Mouse (Mus musculus): ENCODE measurements around the gene Dscam.

The Dscam gene

DNA sequence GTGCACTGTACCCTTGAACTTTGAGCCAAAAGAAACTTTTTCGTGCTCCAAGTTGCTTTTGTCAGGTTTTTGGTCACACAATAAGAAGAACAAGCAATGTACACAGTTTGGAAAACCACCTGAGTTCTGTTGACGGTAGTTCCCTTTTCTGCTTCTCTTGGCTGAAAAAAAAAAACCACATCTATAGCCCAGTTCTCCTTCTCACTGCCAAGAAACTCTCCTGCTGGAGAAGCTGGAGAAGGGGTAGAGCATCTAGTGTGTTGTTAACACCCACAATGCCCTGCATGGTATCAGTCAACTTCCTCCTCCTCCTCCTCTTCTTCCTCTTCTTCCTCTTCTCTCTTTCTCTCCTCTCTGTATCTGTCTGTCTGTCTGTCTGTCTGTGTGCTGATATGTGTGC, 65.3 kb downstream of the Dscam start:
- DNase-seq (ENCODE audit: low spot score in 2 of 2) = no peak

DNA sequence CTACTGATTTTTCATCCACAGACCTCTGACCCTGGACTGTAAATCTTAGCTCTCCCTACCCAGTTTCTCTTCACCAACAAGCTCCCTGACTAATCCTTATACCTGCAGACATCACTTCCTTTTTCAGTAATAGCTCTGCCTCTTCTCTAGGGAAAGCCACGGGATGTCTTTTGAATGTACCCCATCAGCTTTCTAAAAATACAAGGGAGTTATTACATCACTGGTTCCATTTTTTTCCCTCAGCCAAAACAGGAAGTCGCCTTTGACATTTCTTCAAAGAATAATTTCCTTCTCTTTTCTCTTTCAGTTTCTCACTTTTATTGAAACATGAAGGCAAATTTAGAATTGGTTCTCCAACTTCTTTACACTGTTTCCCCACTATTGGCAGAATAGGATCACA, 67.5 kb downstream of the Dscam start:
- no peak for DNase-seq (ENCODE audit: low spot score in 2 of 2)

DNA sequence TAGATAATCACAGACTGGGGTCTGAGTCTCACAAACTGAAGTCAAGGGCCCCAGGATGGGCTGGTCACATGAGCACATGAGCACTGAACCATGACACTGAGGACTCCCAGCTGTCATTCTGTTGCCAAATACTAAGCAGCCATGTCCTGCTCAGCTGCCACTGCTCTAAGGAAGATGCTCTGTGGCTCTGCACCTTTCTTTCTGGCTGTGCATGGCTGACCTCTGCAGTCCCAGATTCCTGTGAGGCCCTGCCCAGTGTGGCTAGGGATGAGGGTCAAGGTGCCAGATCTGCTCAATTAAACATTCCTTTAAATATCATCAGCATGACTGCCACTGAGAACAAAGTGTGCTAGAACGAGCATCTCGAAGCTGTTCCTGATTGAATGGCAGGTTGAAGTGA, 70.5 kb downstream of the Dscam start:
- no peak for DNase-seq (ENCODE audit: low spot score in 2 of 2)

DNA sequence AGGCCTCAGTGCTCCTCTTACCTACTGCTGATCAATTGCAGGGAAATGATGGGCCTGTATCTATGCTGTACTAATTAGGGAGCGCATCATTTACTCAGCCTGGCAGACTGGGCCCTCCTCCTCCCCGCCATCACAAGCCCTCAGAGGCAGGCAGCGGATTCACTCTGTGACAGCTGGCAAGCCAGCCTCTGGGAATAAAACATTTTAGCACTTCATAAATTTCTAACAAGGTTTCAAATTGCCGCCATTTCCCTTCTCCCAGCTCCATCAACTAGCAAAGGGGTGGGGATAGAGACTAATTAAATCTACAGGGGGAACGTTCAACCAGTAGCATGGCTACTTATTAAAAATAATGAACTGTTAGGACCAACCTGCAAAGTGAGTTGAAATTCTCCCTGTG, 72.0 kb downstream of the Dscam start:
- DNase-seq (ENCODE audit: low spot score in 2 of 2) = no peak

DNA sequence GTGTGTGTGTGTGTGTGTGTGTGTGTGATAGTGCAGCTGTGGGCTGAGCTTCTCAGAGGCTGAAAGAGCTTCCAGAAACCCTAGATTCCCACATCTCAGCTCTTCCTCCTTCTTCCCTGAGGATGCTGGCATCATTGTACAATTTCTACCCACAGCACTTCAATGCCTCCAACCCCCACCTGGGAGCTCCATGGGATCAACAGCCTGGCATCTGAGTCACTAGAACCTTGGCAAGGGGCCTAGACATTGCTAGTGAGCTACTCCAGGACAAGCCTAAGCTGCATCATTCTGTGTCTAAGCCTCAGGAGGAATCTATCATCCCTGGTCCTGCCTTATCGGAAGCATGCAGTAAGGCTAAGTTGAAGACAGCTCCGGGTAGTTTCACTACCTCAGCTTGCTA, 73.8 kb downstream of the Dscam start:
- DNase-seq (ENCODE audit: low spot score in 2 of 2) = no peak

DNA sequence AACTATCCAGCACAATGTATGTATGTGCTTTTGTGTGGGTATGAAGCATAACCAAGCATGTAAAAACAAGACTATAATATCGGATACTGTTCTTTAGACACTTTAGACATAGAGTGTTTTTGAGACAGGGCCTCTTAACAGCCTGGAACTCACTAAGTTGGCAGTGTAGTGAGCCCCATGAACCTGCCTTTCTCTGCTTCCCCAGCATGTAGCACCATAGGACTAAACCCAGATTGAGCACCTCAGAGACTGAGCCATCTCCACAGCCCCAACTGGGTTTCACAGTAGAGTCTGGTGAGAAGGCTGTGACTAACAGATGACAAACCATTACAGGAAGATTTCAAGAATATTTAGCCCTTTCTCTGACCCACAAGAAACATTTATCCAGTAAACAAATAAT, 75.1 kb downstream of the Dscam start:
- DNase-seq (ENCODE audit: low spot score in 2 of 2) = no peak

DNA sequence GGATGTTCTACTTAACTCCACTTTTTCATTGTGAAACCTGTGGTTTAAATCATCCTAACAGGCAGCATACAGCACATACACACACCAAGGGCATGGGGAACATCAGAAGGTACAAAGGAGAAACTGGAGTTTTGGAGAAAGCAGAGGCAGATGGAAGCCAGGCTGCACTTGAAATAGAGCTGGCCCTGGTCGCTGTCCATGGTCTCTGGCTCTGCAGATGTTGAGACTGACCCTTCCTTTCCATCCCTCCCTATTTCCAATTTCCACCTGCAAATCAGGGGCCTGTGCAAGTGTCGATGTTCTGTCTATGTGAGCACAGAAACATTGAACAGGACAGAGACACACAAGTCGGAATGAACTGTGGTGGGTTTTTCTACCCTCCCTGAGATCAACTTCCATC, 81.2 kb downstream of the Dscam start:
- no peak for DNase-seq (ENCODE audit: low spot score in 2 of 2)

DNA sequence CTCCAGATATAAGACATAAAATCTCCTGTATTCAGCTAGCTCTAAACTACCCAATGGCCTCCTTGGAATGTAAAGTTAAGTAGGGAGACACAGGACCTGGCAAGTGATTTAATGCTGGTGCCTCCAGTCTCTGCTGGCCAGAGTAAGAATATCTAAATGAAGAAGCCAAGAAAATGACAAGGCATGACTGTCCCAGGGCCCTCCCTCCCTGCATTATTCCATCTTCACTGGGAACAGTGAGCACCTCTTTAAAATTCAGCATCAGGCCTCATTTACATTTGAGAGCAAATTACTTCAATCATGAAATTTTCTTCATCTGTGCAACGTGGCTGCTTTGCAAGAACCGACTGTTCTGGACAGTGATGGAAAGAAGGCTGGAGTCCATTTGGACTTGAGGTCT, 86.9 kb downstream of the Dscam start:
- DNase-seq (ENCODE audit: low spot score in 2 of 2) = no peak

DNA sequence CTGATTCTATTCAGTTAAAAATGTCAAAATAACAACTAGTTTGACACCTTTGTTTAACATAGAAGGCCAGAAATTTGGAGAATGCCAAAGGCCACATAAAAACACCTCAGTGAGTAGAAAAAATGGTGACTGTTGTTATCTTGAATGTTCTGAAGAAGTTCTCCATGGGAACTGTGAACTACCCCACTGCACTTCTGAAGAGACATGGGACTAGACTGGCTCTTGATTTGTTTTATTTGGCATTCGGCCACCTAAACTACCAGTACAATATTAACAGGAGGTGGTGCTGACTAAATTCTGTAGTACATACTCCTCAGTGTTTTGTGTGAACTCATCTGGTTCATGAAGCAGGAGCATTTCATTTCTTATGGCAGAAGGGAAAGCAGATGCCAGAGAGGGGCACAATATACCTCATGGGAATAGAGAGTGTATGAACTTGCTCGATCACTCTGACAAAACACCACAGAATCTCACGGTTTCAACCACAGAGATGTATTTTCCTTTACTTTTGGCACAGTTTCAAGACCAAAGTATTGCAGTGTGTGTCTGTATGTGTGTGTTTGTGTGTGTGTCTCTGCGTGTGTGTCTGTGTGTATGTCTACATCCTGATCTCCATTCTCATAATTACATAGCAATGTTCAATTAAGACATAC, 94.5 kb downstream of the Dscam start:
- no peak for DNase-seq (ENCODE audit: low spot score in 2 of 2)

DNA sequence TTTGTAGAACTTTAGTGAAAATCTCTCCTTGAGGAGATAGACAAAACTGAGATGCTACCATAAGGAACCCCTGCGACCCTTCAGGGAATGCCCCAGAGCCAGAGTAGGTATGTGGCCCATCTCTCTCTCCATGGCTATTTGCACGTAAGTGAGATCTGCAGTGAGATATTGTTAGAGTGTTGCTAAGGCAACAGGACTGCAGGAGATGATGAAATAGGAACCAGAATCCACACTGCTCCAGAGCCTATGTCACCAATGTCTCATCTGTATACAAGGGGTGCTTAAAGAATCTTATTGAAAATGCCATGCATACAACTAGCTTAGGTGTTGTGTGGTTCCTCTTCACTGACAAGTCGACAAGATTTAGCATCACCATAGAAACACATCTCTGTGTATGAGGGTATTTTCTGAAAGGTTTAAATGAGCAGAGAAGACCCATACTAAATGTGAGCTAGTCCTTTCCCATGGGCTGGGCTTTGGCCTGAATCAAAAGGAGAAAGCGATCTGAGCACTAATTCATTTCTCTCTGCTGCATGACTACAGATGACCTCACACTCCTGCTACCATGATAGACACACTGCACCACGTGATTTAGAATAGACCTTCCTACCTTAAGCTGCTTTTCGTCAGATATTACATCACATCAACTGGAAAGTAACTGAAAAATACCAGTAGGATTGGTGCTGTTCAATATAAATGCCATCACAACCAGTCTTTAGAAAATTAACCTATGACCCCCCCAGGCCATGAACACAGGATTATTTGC, 95.2 kb downstream of the Dscam start:
- no peak for DNase-seq (ENCODE audit: low spot score in 2 of 2)

DNA sequence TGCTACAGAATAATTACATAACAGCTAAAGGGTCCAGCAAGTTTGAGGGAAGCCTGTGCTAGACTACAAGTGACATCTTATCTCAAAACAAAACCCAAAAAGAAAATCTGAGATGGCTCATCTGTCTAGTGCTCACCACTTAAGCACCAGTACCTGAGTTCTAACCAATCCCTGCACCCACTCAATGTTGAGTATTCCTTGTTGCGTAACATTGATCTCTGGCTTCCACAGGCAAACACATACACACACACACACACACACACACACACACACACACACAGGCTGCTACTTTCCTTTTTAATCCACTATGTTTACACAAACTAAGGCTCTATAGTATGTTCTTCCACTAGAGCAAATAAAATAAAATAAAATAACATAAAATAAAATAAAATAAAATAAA, 96.7 kb downstream of the Dscam start:
- DNase-seq (ENCODE audit: low spot score in 2 of 2) = no peak

DNA sequence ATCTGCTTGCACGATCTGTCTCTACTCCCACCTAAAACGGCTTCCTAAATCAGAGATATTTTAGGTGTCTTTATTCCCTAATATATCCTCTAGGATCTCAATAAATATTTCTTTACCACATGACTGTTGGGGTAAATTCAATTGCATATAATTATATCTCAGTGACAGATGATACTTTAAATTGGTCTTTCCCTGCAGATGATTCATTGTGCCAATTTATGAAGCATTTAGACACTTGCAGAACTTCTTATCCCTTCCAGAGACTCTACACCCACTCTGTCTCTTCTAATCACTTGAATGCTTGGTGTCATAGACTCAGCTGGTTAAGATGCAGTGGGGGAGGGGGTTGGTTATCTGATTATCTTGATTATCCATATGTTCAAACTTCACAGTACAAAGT, 97.9 kb downstream of the Dscam start:
- no peak for DNase-seq (ENCODE audit: low spot score in 2 of 2)

DNA sequence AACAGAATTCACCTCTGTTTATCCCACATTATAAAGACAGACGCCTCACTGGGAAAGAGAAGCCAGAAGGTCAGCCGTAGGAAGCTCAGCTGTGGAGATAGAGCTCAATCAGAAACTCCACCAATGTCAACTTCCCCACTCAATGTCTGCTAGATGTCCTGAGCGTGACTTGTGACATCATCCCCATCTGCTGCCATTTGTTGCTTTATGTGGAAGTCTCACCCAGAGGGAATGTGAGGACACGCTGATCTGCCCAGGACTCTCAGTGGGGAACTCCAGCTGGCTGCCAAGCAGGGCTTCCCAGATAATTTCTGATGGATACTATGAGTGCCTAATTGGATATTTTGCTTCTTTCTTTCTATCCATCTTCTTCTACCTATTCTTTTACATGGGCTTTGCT, 103.7 kb downstream of the Dscam start:
- no peak for DNase-seq (ENCODE audit: low spot score in 2 of 2)

DNA sequence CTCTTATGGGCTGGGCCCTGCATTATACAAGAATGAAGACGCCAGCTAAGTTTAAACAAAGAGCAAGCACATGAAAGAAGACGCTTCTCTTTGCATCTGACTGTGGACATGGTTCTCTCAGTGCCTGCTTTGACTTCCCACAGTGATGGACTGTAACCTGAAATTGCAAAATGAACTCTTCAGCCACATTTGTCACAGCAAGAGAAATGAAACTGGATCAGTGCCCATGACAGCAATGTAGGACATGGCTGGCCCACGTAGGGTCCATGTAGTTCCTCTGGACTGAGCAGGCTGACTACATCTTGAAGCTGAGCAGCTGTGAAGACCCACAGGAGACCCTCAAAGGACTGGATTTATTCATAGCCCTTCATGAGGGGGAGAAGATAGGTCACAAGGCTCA, 108.3 kb downstream of the Dscam start:
- DNase-seq (ENCODE audit: low spot score in 2 of 2) = no peak

DNA sequence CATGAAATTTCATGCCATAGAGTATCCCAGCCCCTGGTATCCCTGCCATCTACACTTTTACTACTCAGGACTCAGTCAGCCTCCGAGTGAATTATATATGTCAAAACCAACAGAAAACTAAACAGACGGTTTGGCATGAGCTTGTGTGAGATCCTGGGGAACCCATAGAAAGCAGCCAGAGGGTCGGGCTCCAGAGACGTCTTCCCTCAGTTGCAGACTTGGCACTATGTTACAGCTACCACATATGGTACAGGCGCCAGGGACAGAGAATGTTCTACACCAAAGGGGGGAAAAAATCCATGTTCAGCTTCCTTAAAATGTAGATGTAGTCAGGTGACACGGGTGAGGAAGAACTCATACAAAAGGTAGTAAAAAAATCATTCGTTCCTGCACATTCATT, 109.2 kb downstream of the Dscam start:
- DNase-seq (ENCODE audit: low spot score in 2 of 2) = no peak

DNA sequence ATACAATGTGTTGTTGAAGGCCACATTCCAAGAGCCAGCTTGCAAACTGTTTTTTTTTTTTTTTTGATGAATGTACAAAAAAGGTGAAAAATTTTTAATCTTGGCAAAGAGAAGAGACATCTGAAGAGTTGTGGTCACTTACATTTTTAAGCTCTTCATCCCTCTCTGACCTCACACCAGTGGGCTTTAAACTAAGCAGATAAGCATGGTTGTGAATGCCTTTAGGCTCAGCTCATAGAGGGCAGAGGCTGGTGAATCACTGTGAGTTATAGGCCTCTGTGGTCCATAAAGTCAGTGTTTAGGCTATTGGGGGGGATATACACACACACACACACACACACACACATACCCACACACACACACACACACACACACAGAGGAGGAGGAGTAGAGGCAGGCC, 109.8 kb downstream of the Dscam start:
- no peak for DNase-seq (ENCODE audit: low spot score in 2 of 2)

DNA sequence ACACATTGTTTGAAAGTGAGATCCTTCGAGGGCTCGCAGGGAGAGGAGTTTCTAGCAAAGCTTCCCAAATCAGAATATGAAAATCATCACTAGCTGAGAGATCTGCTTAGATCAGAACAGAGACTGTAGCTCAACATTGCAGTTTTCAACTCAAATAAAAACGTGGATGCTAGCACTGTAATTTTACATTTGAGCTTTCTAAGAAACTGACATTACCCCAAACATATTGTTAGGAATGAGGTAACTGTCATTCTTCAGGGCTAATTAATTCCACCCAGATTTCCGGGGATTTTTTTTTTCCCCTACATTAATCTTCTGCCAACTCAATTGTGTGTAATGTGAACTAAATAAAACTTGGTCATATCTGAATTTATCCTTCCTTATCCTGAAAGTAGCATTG, 110.3 kb downstream of the Dscam start:
- DNase-seq (ENCODE audit: low spot score in 2 of 2) = no peak

DNA sequence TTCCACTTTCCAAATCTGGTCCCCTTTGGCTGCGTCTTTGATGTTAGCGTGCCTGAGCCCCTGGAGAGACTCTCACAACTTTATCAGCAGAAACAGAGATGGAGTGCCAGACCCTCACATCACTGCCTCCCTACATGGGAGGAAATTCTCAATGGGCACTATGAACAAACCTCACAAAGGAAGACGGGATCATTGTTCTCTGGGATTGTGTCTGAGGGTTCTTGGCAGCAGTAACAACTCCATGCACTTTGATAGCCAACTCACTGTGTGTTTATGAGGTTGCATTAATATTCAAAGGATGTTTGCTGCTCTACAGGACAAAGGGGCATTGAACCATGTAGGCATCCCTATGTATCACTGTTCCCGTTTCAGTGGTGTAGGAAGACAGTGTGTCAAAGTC, 135.3 kb downstream of the Dscam start:
- no peak for DNase-seq (ENCODE audit: low spot score in 2 of 2)

DNA sequence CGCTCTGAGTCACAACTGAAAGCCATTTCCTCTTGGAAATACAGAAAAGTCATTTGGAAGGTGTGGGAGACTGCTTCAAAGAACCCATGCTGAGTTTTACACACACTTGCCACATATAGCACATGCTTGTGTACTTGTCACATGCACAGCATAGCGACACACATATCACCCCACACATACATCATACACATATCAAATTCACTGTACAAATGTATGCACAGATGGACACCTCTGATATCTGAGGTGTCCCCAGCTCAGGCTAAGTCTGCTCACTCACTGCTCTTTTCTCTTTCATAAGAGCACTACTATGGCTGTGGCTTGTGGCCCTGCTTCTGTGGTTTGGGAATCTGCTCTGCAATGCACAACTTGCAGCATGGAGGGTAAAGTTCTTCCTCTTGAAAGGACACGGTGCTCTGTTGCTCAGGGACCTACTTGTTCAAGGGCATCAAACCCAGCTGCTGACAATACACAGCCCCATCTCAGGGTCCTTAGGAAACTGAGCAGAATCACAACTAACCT, 137.0 kb downstream of the Dscam start:
- DNase-seq (ENCODE audit: low spot score in 2 of 2) = no peak

DNA sequence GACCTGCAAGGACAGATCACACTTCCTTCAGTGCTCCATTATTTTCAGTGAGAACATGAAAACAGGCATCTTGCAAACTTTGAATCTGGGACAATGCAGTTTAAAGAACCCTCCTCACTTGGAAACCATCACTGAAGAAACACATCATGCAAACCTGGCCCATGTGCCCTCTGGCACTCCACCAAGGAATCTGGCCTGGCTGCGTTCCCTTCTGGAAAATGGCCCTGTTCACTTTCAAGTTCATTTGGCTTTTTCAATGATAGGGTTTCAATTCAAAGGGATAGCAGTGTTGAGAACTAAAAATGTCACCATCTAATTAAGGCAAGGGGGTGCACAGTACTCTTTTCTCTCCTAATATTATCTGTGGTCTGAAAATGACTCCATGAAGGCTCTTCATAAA, 142.9 kb downstream of the Dscam start:
- DNase-seq (ENCODE audit: low spot score in 2 of 2) = no peak

DNA sequence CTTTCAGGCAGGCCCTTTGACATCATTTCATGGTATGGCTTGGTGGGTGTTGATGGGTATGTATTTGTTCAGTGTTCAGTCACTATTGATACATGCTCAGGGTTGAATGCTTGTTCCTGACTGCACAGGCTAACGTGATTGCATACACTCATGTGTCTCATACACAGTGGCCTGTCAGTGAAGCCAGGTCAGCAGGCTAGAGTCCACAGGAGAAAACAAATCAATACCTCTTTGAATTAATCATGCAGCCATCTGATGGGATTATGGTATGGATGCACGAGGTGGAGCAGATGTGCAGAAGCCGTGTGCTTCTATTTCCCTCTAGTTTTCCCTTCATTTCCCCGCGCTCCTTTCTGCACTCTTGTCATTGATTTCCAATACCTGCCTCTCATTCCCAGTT, 143.7 kb downstream of the Dscam start:
- no peak for DNase-seq (ENCODE audit: low spot score in 2 of 2)

DNA sequence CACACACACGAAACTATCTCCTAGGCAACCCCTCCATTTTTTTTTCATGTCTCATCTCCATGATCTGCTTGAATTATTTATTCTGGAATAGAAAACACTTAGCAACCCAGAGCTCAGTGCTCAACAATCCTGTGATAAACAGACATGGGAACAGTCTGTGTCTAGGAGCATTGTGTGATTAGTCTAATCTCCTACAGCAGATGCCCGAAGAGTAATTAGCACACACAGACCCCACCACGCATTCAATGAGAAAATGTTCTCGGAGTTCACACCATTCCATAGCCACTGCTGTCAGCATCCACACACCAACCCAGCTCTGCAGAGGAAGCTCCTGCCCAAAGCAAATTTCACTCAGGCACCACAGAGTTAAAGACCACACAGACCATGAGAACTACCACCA, 146.1 kb downstream of the Dscam start:
- no peak for DNase-seq (ENCODE audit: low spot score in 2 of 2)

DNA sequence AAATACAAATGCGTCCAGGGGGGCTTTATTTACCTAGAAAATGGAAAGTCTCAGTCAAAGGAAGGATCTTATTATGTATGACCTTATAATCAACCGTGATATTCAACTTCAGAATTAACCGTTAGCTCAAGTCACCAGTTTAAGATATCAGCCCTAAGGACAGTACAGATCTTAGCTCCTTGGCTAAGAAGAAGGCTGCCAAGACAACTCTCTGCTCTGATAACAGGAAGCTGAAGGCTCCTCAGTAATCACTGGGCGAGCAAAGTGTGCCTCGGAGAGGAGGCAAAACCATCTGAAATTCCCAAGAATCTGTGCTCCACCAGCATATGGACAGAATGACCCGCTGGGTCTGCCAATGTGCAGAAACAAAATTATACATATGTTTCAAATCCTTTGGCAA, 149.1 kb downstream of the Dscam start:
- no peak for DNase-seq (ENCODE audit: low spot score in 2 of 2)

DNA sequence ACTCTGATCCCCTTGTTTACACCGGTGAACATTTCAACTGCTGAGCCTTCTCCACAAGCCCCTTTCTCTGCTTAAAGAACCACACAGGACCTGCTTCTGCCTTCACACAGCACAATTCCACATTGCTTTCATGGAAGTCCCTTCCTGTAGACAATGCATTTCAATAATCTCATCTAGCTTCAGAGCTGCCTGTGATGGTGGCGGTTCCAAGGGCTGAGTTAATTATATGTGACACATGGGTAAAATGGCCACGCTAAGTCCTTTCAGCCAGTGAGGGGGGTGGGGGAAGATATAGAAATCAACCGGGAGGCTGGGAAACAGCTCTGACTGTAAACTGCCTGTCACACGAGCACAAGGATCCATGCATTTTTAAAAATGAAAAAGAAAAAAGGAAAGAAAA, 152.2 kb downstream of the Dscam start:
- DNase-seq (ENCODE audit: low spot score in 2 of 2) = no peak
